Mouse (Mus musculus) CH12.LX (cell line): Measurements from ENCODE around the gene Fbxw15. TPM values are rescaled to one million over a fixed set of nuclear protein-coding genes. Genes with fewer than 3 reads are reported as not detected.
"Not testable (repeated sequence)": the region's sequence is repeated elsewhere in the genome, so short reads cannot be mapped to it uniquely, and the experiment has no call there.

Experiments used
- DNase-seq: peaks from one replicate; pipeline ENCODE4 v3.0.0-alpha.2; 2013; ENCODE audit errors: extremely low read depth
- H3K27ac ChIP-seq: 2 replicates; pipeline ENCODE4 v1.5.1; 2012; ENCODE audit warnings: low read depth, mild to moderate bottlenecking, control low read depth, moderate library complexity; ENCODE audit not compliant: insufficient read depth
- H3K27me3 ChIP-seq: replicated peaks from 2 replicates; pipeline ENCODE3; 2012; ENCODE audit warnings: inconsistent platforms
- H3K36me3 ChIP-seq, 2 experiments: replicated peaks in 1 of 2; 2 replicates each; pipeline versions ENCODE3 to v1.6.1; 2012; ENCODE audit warnings: inconsistent platforms in 1 of 2, low read length in 1 of 2, mild to moderate bottlenecking in 1 of 2, mixed read lengths in 1 of 2, moderate library complexity in 1 of 2; ENCODE audit not compliant: control insufficient read depth in 1 of 2, insufficient read depth in 1 of 2
- H3K4me1 ChIP-seq, 2 experiments: 2 replicates each; pipeline ENCODE4 v1.6.1; 2012; ENCODE audit warnings: inconsistent platforms in 1 of 2, moderate library complexity in 1 of 2; ENCODE audit not compliant: insufficient read depth in 2 of 2, control insufficient read depth in 1 of 2
- H3K4me2 ChIP-seq: 2 replicates; pipeline ENCODE4 v1.6.1; 2012; ENCODE audit warnings: low read depth, mild to moderate bottlenecking, control low read depth; ENCODE audit not compliant: poor library complexity, insufficient read depth, severe bottlenecking
- H3K4me3 ChIP-seq, 3 experiments: fragments of 150-350 bp in 1 of 3; sonication (generic) in 1 of 3; replicated peaks in 1 of 3; 2 replicates each; pipeline versions ENCODE3 to v1.5.1; 2011 to 2012; ENCODE audit warnings: low read depth in 2 of 3, low read length in 2 of 3, mild to moderate bottlenecking in 2 of 3, moderate library complexity in 2 of 3, control low read depth in 1 of 3, improper control_type of control experiment in 1 of 3, inconsistent platforms in 1 of 3, mixed read lengths in 1 of 3; ENCODE audit not compliant: poor library complexity in 1 of 3
- H3K79me2 ChIP-seq: replicated peaks from 2 replicates; pipeline ENCODE4 v1.6.1; 2012; ENCODE audit warnings: mild to moderate bottlenecking, moderate library complexity; ENCODE audit not compliant: control insufficient read depth, poor library complexity, insufficient read depth, severe bottlenecking; ENCODE audit errors: extremely low read depth
- H3K9ac ChIP-seq: 2 replicates; pipeline ENCODE4 v1.6.1; 2012; ENCODE audit warnings: low read depth, mild to moderate bottlenecking, control low read depth, moderate library complexity; ENCODE audit not compliant: insufficient read depth
- H3K9me3 ChIP-seq: replicated peaks from 2 replicates; pipeline ENCODE3; 2012; ENCODE audit warnings: low read length, inconsistent platforms, mixed read lengths
- CHD1 ChIP-seq: IDR thresholded peaks from 2 replicates; pipeline ENCODE4 v1.6.1; 2012; ENCODE audit warnings: low read depth, low read length, improper control_type of control experiment, inconsistent platforms
- E2F4 ChIP-seq: IDR thresholded peaks from 2 replicates; pipeline ENCODE4 v1.6.1; 2011; ENCODE audit warnings: low read depth, low read length, improper control_type of control experiment; ENCODE audit not compliant: insufficient replicate concordance
- ELF1 ChIP-seq: IDR thresholded peaks from 2 replicates; pipeline ENCODE4 v1.6.1; 2014; ENCODE audit warnings: low read depth, mild to moderate bottlenecking, inconsistent platforms, low read length, improper control_type of control experiment
- JUND ChIP-seq: conservative IDR thresholded peaks from 2 replicates; pipeline ENCODE4 v1.6.1; 2011; ENCODE audit warnings: low read depth, low read length, improper control_type of control experiment
- KAT2A ChIP-seq: IDR thresholded peaks from 2 replicates; pipeline ENCODE4 v1.6.1; 2012; ENCODE audit warnings: low read length, improper control_type of control experiment, inconsistent platforms; ENCODE audit not compliant: insufficient replicate concordance
- MAFK ChIP-seq: IDR thresholded peaks from 2 replicates; pipeline ENCODE4 v1.6.1; 2011; ENCODE audit warnings: low read length, improper control_type of control experiment; ENCODE audit not compliant: insufficient replicate concordance
- MAX ChIP-seq: IDR thresholded peaks from 2 replicates; pipeline ENCODE4 v1.6.1; 2011; ENCODE audit warnings: low read length, improper control_type of control experiment
- RAD21 ChIP-seq: IDR thresholded peaks from 2 replicates; pipeline ENCODE4 v1.6.1; 2011; ENCODE audit warnings: low read depth, mild to moderate bottlenecking, low read length, improper control_type of control experiment, moderate library complexity
- RCOR1 ChIP-seq: conservative IDR thresholded peaks from 2 replicates; pipeline ENCODE4 v1.6.1; 2012; ENCODE audit warnings: low read depth, mild to moderate bottlenecking, inconsistent platforms, low read length, improper control_type of control experiment
- TBP ChIP-seq: conservative IDR thresholded peaks from 2 replicates; pipeline ENCODE4 v1.6.1; 2011; ENCODE audit warnings: low read depth, low read length, improper control_type of control experiment
- UBTF ChIP-seq: IDR thresholded peaks from 2 replicates; pipeline ENCODE4 v1.6.1; 2012; ENCODE audit warnings: low read depth, mild to moderate bottlenecking, inconsistent platforms, low read length, improper control_type of control experiment, moderate library complexity
- USF1 ChIP-seq: IDR thresholded peaks from 2 replicates; pipeline ENCODE4 v1.6.1; 2014; ENCODE audit warnings: low read depth, mild to moderate bottlenecking, inconsistent platforms, low read length, improper control_type of control experiment
- USF2 ChIP-seq: conservative IDR thresholded peaks from 2 replicates; pipeline ENCODE4 v1.6.1; 2011; ENCODE audit warnings: low read depth, low read length, improper control_type of control experiment
- ZMIZ1 ChIP-seq: IDR thresholded peaks from 2 replicates; pipeline ENCODE4 v1.6.1; 2012; ENCODE audit warnings: low read depth, mild to moderate bottlenecking, inconsistent platforms, low read length, improper control_type of control experiment
- ZNF384 ChIP-seq: IDR thresholded peaks from 2 replicates; pipeline ENCODE4 v1.6.1; 2012; ENCODE audit warnings: low read depth, low read length, improper control_type of control experiment, inconsistent platforms
- dilution Hi-C: fragments of 300-500 bp; cut with MboI; formaldehyde crosslinking; loops from 2 replicates; pipeline ENCODE4 v1.14.3; 2020; ENCODE audit warnings: low sequenced_read_pairs; ENCODE audit not compliant: extremely low pct_unique_long_range_greater_than_20kb, extremely low pct_ligation_motif_present
- in situ Hi-C: fragments of 300-500 bp; cut with MboI; formaldehyde crosslinking; loops from 3 replicates; pipeline ENCODE4 v1.14.3; 2019; ENCODE audit warnings: low sequenced_read_pairs, low pct_ligation_motif_present, low pct_unique_long_range_greater_than_20kb, mixed read lengths
- polyA plus RNA-seq: library from polyadenylated mRNA; unstranded; fragments of >175 nt; gene quantifications from 2 replicates; pipeline ENCODE4 v1.2.1, GENCODE M21; 2012; ENCODE audit warnings: low read depth; ENCODE audit not compliant: insufficient read length
- total RNA-seq, 2 experiments: library from RNA; depleted of rRNA; stranded (reverse); fragments of 300-350 nt in 1 of 2; fragments of >200 nt in 1 of 2; gene quantifications; 2 replicates each; pipeline ENCODE4 v1.2.3; 2012 to 2014

The Fbxw15 gene
- total and polyA plus RNA-seq, 3 experiments: not detected

DNA sequence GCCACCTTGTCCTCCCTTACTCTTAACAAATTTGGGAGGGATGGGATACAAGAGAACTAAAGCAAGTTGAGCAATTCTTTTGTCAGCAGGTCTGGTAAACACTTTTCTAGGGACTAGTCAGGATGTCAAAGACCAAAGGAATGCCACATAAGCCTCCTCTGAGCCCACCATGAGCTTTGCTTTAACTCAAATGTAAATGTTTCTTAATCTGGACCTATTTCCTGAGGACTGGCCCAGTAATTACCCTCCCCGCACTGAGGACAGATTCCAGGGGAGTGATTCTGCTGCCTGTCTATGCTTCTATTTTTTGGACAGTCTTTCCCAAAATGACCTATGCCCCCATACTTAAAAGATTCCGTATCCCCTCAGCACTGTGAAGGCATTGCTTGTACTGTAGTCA, 26.8 kb upstream of the Fbxw15 start:
- H3K9ac ChIP-seq: no peak overlapping the region
- H3K9me3 ChIP-seq: peaks cover 5% of the 10 kb centered on the region
- H3K4me1 ChIP-seq: no peaks in the 10 kb centered on the region
- H3K79me2 ChIP-seq: no peaks in the 10 kb centered on the region
- H3K4me2 ChIP-seq: no peak overlapping the region
- DNase-seq: no peak
- H3K27ac ChIP-seq: no peak overlapping the region
- dilution Hi-C loops: no loop called here
- no peaks in the 10 kb centered on the region for H3K36me3 ChIP-seq
- in situ Hi-C loops: no loop called here
- no peak for TF ChIP-seq MAFK
- TF ChIP-seq KAT2A: no peak
- no peak for TF ChIP-seq ZMIZ1
- no peak for TF ChIP-seq USF2
- TF ChIP-seq RAD21: no peak
- TF ChIP-seq USF1: no peak
- no peak for TF ChIP-seq UBTF
- no peak for TF ChIP-seq ELF1
- TF ChIP-seq MAX: no peak
- TF ChIP-seq TBP: no peak
- peaks cover 26% of the 10 kb centered on the region for H3K27me3 ChIP-seq
- H3K4me3 ChIP-seq: no peak overlapping the region

DNA sequence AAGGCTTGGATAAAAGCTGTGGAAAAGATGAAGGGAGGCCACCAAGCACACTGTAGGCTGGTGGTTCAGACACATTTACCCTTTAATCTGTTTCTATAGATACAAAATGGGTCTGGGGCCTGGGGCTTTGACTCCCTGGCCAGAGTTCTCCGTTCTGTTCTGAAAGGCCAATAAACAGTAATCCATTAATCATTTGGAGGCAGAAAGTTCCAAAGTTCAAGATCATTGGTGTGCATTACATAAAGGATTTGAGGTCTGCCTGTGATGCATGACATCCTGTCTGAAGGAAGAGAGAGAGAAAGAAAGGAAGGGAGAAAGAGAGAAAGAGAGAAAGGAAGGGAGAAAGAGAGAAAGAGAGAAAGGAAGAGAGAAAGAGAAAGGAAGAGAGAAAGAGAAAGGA, 2.5 kb downstream of the Fbxw15 start:
- in situ Hi-C loops (no loop called here), dilution Hi-C loops (no loop called here)
- H3K27me3 ChIP-seq: peaks cover 11% of the 10 kb centered on the region
- no peak for TF ChIP-seq ZNF384
- no peak for TF ChIP-seq UBTF
- no peak for TF ChIP-seq JUND
- TF ChIP-seq MAX: no peak
- TF ChIP-seq MAFK: no peak
- no peak for TF ChIP-seq RAD21
- no peak for TF ChIP-seq TBP
- TF ChIP-seq E2F4: no peak
- no peak for TF ChIP-seq RCOR1
- TF ChIP-seq CHD1: no peak
- no peaks in the 10 kb centered on the region for H3K79me2 ChIP-seq
- no peaks in the 10 kb centered on the region for H3K36me3 ChIP-seq
- no peaks in the 10 kb centered on the region for H3K4me1 ChIP-seq
- no peak overlapping the region for H3K27ac ChIP-seq
- peaks cover 2% of the 10 kb centered on the region for H3K9me3 ChIP-seq
- H3K4me2 ChIP-seq: no peak overlapping the region
- H3K9ac ChIP-seq: no peak overlapping the region
- H3K4me3 ChIP-seq: no peak overlapping the region
- no peak for DNase-seq

DNA sequence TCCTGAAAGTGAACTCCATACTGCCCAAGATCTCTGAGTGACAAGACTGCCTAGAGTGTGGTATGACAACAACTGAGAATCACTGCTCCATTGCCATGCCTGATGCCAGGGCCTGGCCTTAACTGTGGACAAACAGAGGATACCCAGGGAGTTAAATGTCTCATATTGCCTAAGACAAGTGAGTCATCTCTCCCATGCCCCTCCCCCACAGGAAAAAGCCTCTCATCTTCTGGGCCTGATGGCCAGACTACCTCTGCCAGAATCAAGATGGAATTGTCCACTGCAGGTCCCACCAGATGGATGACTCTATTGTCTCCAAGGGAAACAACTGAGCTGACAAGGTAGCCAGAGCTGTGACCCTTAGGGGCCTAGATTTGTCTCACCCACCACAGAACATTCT, 6.0 kb downstream of the Fbxw15 start:
- H3K4me3 ChIP-seq, H3K79me2 ChIP-seq, DNase-seq, H3K4me1 ChIP-seq, in situ Hi-C loops, H3K4me2 ChIP-seq, H3K9ac ChIP-seq, H3K27ac ChIP-seq, H3K9me3 ChIP-seq, dilution Hi-C loops, H3K36me3 ChIP-seq: not testable (repeated sequence)
- H3K27me3 ChIP-seq: peaks cover 17% of the 10 kb centered on the region
